Mouse (Mus musculus) testis, postnatal 10 days (tissue): ENCODE measurements around the gene Gucy1a1.

Source experiments
- DNase-seq: peaks from one replicate; pipeline ENCODE4 v3.0.0; 2021; ENCODE audit warnings: low spot score

Gucy1a1 gene

GRCm38 (mm10) chr3:82074201-82074851 lies 71.3 kb downstream of the Gucy1a1 start, which contains the start of gene Gucy1b1:
Gucy1b1 (minus strand) TSS chr3:82074689.
- DNase-seq: peak; percentile 62

- peak; percentile 75 for DNase-seq
These were observed 71.8 kb downstream of the Gucy1a1 start for GRCm38 (mm10) chr3:82073741-82074181.

- DNase-seq: no peak
These were observed 77.8 kb downstream of the Gucy1a1 start for GRCm38 (mm10) chr3:82067830-82068229.

GRCm38 (mm10) chr3:82061402-82062180 lies 84.0 kb downstream of the Gucy1a1 start:
- no peak for DNase-seq

GRCm38 (mm10) chr3:82057201-82057600 lies 88.4 kb downstream of the Gucy1a1 start:
- DNase-seq: no peak

- DNase-seq: no peak
These were observed 91.2 kb downstream of the Gucy1a1 start for GRCm38 (mm10) chr3:82054283-82054974.

GRCm38 (mm10) chr3:82052029-82052428 lies 93.6 kb downstream of the Gucy1a1 start:
- no peak for DNase-seq

- DNase-seq: no peak
These were observed 94.1 kb downstream of the Gucy1a1 start for GRCm38 (mm10) chr3:82051468-82051867.

GRCm38 (mm10) chr3:82048681-82049080 lies 96.9 kb downstream of the Gucy1a1 start:
- DNase-seq: no peak

- no peak for DNase-seq
These were observed 97.5 kb downstream of the Gucy1a1 start for GRCm38 (mm10) chr3:82048078-82048477.

- peak; percentile 73 for DNase-seq
These were observed 98.4 kb downstream of the Gucy1a1 start for GRCm38 (mm10) chr3:82047100-82047753.

- no peak for DNase-seq
These were observed 99.5 kb downstream of the Gucy1a1 start for GRCm38 (mm10) chr3:82046087-82046486.

- DNase-seq: no peak
These were observed 100.7 kb downstream of the Gucy1a1 start for GRCm38 (mm10) chr3:82044902-82045301.

GRCm38 (mm10) chr3:82043676-82044075 lies 101.9 kb downstream of the Gucy1a1 start:
- no peak for DNase-seq
